Mouse (Mus musculus): Measurements from ENCODE around the gene Tbata.

DNA sequence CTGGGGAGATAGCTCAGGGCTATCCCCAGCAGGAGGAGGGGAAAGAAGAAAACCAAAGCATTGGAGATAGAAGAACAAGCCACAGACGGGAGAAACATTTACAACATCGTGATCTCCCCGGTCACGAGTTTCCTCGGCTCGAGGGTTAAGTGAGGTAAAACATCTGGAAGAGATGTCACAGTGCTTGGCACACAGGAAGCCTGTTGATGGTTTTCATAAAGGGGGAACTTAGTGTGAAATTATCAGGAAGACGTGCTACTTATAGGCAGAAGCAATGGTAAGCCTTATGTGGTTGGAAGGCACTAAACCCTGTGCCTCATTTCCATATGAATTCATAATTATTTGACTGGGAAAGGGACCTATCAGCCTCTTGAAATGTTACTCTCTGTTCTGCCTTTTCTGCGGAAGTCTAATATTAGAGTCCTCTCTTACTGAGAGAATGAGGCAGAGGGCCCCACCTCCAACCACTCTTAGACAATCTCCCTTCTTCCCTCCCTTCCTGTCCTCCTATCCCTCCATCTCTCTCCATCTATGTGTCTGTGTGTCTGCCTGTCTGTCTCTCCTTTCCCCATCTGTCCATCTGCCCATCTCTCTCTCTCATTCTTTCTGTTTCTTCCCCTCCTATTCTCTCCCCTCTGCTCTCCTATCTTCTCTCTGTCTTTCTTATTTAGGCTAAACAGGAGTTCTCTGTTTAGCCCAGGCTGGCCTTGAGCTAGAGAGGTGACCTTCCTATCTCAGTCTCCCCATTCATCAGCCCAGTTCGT, 4.2 kb upstream of the Tbata start:
- TF ChIP-seq CTCF (conservative IDR thresholded peaks at IDR 0.05; ENCODE audit: insufficient read depth, insufficient read length, low read depth, low read length) = no peak
- no peak for TF ChIP-seq POLR2A (IDR thresholded peaks at IDR 0.05; ENCODE audit: low read depth, low read length)
